ENCODE assay signal across 8 mouse cellular contexts in genomic region chr6:94681446-94682269, GRCm38 (mm10). TPM values are rescaled to one million over a fixed set of nuclear protein-coding genes. Genes with fewer than 3 reads are reported as not detected.
A peak's percentile ranks its signal among the peaks of the same experiment; 100 is the strongest.
DNase-seq lines count a peak whose midpoint lies in the region; ATAC-seq and TF ChIP-seq lines count a peak whose summit lies in the region.

No protein-coding gene starts in this region.

- TF ChIP-seq RAD21 in MEL (IDR thresholded peaks at IDR 0.05; ENCODE audit: low read depth, low read length) = no peak

- TF ChIP-seq EP300 in MEL (IDR thresholded peaks at IDR 0.05; ENCODE audit: low read depth in 1 of 2, low read length in 2 of 2) = peak; percentile 64

- no peak for DNase-seq in kidney, adult 8-10 months
- peak; percentile 66 for DNase-seq in MEL (ENCODE audit: low read depth, low spot score)
- DNase-seq in hindbrain, embryonic 14.5 days (ENCODE audit: low spot score) = no peak
- no peak for DNase-seq in c-Kit-positive CD71-positive TER-119-positive erythroid progenitor cells, embryonic 14.5 days (ENCODE audit: low spot score)
- no peak for DNase-seq in gastrocnemius, postnatal 25 days
- DNase-seq in urinary bladder, postnatal 10 days (ENCODE audit: low spot score) = no peak

- no peaks in the 10 kb centered on the region for H3K36me3 ChIP-seq in kidney, embryonic 15.5 days
- peaks cover 0 to 8% of the 10 kb centered on the region in 2 experiments; a peak in 2 of 4 replicates for H3K36me3 ChIP-seq in MEL (ENCODE audit: control insufficient read depth in 1 of 2, insufficient read depth in 2 of 2, low read length in 2 of 2)
- no peaks in the 10 kb centered on the region for H3K36me3 ChIP-seq in hindbrain, embryonic 14.5 days (replicated peaks; ENCODE audit: control insufficient read depth, insufficient read depth)

- H3K9ac ChIP-seq in kidney, embryonic 15.5 days = no peak overlapping the region
- H3K9ac ChIP-seq in MEL (ENCODE audit: control insufficient read depth, low read depth, low read length, poor library complexity, severe bottlenecking) = peak overlapping the region; percentile 57
- no peak overlapping the region; the same call in 1 of the 2 replicates for H3K9ac ChIP-seq in hindbrain, embryonic 14.5 days

- WGBS in kidney, embryonic 15.5 days = 35% methylated on average over 15 of the region's 15 CpGs
- WGBS in hindbrain, embryonic 14.5 days = 41% methylated on average over 15 of the region's 15 CpGs
- WGBS in olfactory bulb, adult 2 months = 71% methylated on average over 15 of the region's 15 CpGs

- H3K4me1 ChIP-seq in kidney, embryonic 15.5 days = peaks cover 64% of the 10 kb centered on the region
- H3K4me1 ChIP-seq in MEL (ENCODE audit: control insufficient read depth in 1 of 2, insufficient read depth in 2 of 2, low read length in 2 of 2) = peaks cover 16 to 19% of the 10 kb centered on the region in 2 experiments
- peaks cover 56% of the 10 kb centered on the region for H3K4me1 ChIP-seq in hindbrain, embryonic 14.5 days (replicated peaks; ENCODE audit: control insufficient read depth, insufficient read depth, low read length)
- H3K4me1 ChIP-seq in olfactory bulb, adult 2 months (ENCODE audit: control insufficient read depth, insufficient read depth, low read length) = peaks cover 24% of the 10 kb centered on the region

- TF ChIP-seq POLR2A in MEL (IDR thresholded peaks at IDR 0.05; ENCODE audit: control insufficient read depth in 1 of 2, insufficient read depth in 1 of 2, low read depth in 1 of 2, low read length in 2 of 2, poor library complexity in 1 of 2) = no peak
- TF ChIP-seq POLR2A in olfactory bulb, adult 2 months (IDR thresholded peaks at IDR 0.05; ENCODE audit: insufficient read depth, low read depth, low read length) = no peak

- H3K27me3 ChIP-seq in kidney, embryonic 15.5 days = no peaks in the 10 kb centered on the region
- no peaks in the 10 kb centered on the region for H3K27me3 ChIP-seq in MEL (ENCODE audit: control insufficient read depth in 1 of 2, insufficient read depth in 2 of 2, low read length in 2 of 2)
- no peaks in the 10 kb centered on the region for H3K27me3 ChIP-seq in hindbrain, embryonic 14.5 days (ENCODE audit: control insufficient read depth, insufficient read depth, low read length)

- no peaks in the 10 kb centered on the region; the same call in 1 of the 2 replicates for H3K79me2 ChIP-seq in MEL (ENCODE audit: control insufficient read depth, insufficient read depth, low read length, poor library complexity)

- no peak overlapping the region for H3K4me2 ChIP-seq in kidney, embryonic 15.5 days
- H3K4me2 ChIP-seq in hindbrain, embryonic 14.5 days (replicated peaks) = peak overlapping the region; percentile 32

- no peak for ATAC-seq in kidney, embryonic 15.5 days (replicated peaks; ENCODE audit: low FRiP score)
- 0 out of 2 replicates have a peak, but pooled peaks have one; percentile 63 for ATAC-seq in hindbrain, embryonic 14.5 days (ENCODE audit: low FRiP score)

- peak overlapping the region; percentile 24 for H3K27ac ChIP-seq in kidney, embryonic 15.5 days
- H3K27ac ChIP-seq in MEL (ENCODE audit: control insufficient read depth, low read depth, low read length) = peak overlapping the region; percentile 43
- H3K27ac ChIP-seq in hindbrain, embryonic 14.5 days = peak overlapping the region; percentile 49
- peak overlapping the region; percentile 15; the same call in 1 of the 2 replicates for H3K27ac ChIP-seq in olfactory bulb, adult 2 months (ENCODE audit: insufficient read depth, low read depth, low read length)

- H3K9me3 ChIP-seq in kidney, embryonic 15.5 days (replicated peaks) = no peaks in the 10 kb centered on the region
- no peaks in the 10 kb centered on the region for H3K9me3 ChIP-seq in MEL (replicated peaks; ENCODE audit: insufficient read depth, low read length)
- no peaks in the 10 kb centered on the region for H3K9me3 ChIP-seq in hindbrain, embryonic 14.5 days (ENCODE audit: control insufficient read depth, low read length)

- no peak for TF ChIP-seq CTCF in MEL (IDR thresholded peaks at IDR 0.05 in 2 of 3, conservative IDR thresholded peaks at IDR 0.05 in 1 of 3; ENCODE audit: control insufficient read depth in 1 of 3, insufficient read depth in 1 of 3, low read depth in 2 of 3, low read length in 3 of 3, poor library complexity in 1 of 3, severe bottlenecking in 1 of 3)
- TF ChIP-seq CTCF in olfactory bulb, adult 2 months (IDR thresholded peaks at IDR 0.05; ENCODE audit: insufficient read depth, low read depth, low read length) = no peak

- H3K4me3 ChIP-seq in kidney, embryonic 15.5 days (replicated peaks) = no peak overlapping the region
- H3K4me3 ChIP-seq in MEL (ENCODE audit: control insufficient read depth in 1 of 2, insufficient read depth in 1 of 2, low read depth in 2 of 2, low read length in 2 of 2) = peak overlapping the region; percentile 59 to 60
- no peak overlapping the region for H3K4me3 ChIP-seq in hindbrain, embryonic 14.5 days (replicated peaks; ENCODE audit: low read length)
- H3K4me3 ChIP-seq in olfactory bulb, adult 2 months (ENCODE audit: insufficient read depth, low read depth, low read length) = no peak overlapping the region

TF ChIP-seq in MEL, 35 proteins besides CTCF, POLR2A, EP300 and RAD21:
- TF ChIP-seq ETS1 (IDR thresholded peaks at IDR 0.05; ENCODE audit: low read depth, low read length) (peak; percentile 86), CHD1 (IDR thresholded peaks at IDR 0.05; ENCODE audit: low read depth, low read length) (0 out of 2 replicates have a peak, but pooled peaks have one; percentile 79), GATA1 (IDR thresholded peaks at IDR 0.05; ENCODE audit: low read depth, low read length) (peak; percentile 67), BHLHE40 (IDR thresholded peaks at IDR 0.05; ENCODE audit: borderline replicate concordance, low read depth, low read length) (peak; percentile 17; the same call in 1 of the 2 replicates), MYC (IDR thresholded peaks at IDR 0.05; ENCODE audit: low read depth, low read length) (0 out of 2 replicates have a peak, but pooled peaks have one; percentile 44), SIN3A (IDR thresholded peaks at IDR 0.05; ENCODE audit: low read length) (peak; percentile 70), ZC3H11A (IDR thresholded peaks at IDR 0.05; ENCODE audit: low read depth, low read length) (no peak), MYB (IDR thresholded peaks at IDR 0.05; ENCODE audit: low read depth, low read length) (no peak), ZMIZ1 (IDR thresholded peaks at IDR 0.05; ENCODE audit: low read depth, low read length) (no peak), ELF1 (IDR thresholded peaks at IDR 0.05; ENCODE audit: low read depth, low read length) (peak; percentile 56; the same call in 1 of the 2 replicates), RCOR1 (IDR thresholded peaks at IDR 0.05; ENCODE audit: low read depth, low read length) (peak; percentile 62), MXI1 (IDR thresholded peaks at IDR 0.05; ENCODE audit: low read depth, low read length) (peak; percentile 52), TBP (IDR thresholded peaks at IDR 0.05; ENCODE audit: low read depth, low read length) (no peak), TCF12 (IDR thresholded peaks at IDR 0.05; ENCODE audit: low read depth, low read length) (peak; percentile 65), POLR2AphosphoS5 (IDR thresholded peaks at IDR 0.05; ENCODE audit: borderline replicate concordance, low read depth, low read length) (no peak)

RNA-seq across cellular contexts. Expression of gene Lrig1, which starts 18.3 kb away (rescaled TPM):
- 7.3 and 8.1 TPM in 2 replicates for polyA plus RNA-seq in kidney, embryonic 15.5 days (2015; fragmentation: Nextera tagmentation; extraction: Ambion mirVana)
- total RNA-seq in MEL (2012; rRNA removed) = 0.52 and 0.58 TPM in 2 replicates
- under 1 TPM in 1 of 2 experiments, not detected in 1; 0.75 TPM for polyA plus RNA-seq in MEL (2012; ENCODE audit: insufficient read depth in 1 of 2, insufficient read length in 2 of 2, low read depth in 1 of 2, low replicate concordance in 2 of 2, missing spikeins in 1 of 2)
- 22.3 and 30.2 TPM in 2 replicates for polyA plus RNA-seq in hindbrain, embryonic 14.5 days (2014; fragmentation: Nextera tagmentation; extraction: Ambion mirVana)
- polyA plus RNA-seq in olfactory bulb, adult 2 months (2012; ENCODE audit: insufficient read depth, insufficient read length, low replicate concordance, missing spikeins) = not detected in 2 replicates
- total RNA-seq in gastrocnemius, postnatal 25 days (2021) = 10 to 100 TPM; 35.9 to 38.8 TPM

Comparison
In these comparisons a context has a peak if more than half of its experiments do, and no peak if none do; other contexts are left out.
1. H3K4me3 ChIP-seq: peak in MEL (2 of 2); none in kidney, embryonic 15.5 days (single experiment), hindbrain, embryonic 14.5 days (single experiment) and olfactory bulb, adult 2 months (single experiment).
2. Peak in every context shown above with its lines, with median percentiles within 50 percentile points of each other: H3K27ac ChIP-seq.